Mouse (Mus musculus) forebrain, embryonic 10.5 days (tissue): ENCODE measurements at regions not wholly inside any gene's neighbourhood (a gene's known extent, or its start where the extent isn't known, plus 50 kb on each side); places are given as distances from the start of the nearest gene placed in this dataset.

Experiments used
- DNase-seq: peaks from one replicate; pipeline ENCODE4 v3.0.0-alpha.2; 2017; ENCODE audit warnings: low spot score; ENCODE audit errors: extremely low spot score
- H3K27ac ChIP-seq: fragments of 300-500 bp; sonication (generic); 2 replicates; pipeline ENCODE4 v1.5.1; 2016; ENCODE audit warnings: mild to moderate bottlenecking
- H3K27me3 ChIP-seq: fragments of 300-500 bp; sonication (generic); 2 replicates; pipeline ENCODE4 v1.6.1; 2016; ENCODE audit warnings: mild to moderate bottlenecking; ENCODE audit not compliant: poor library complexity, severe bottlenecking
- H3K36me3 ChIP-seq: fragments of 300-500 bp; sonication (generic); replicated peaks from 2 replicates; pipeline ENCODE4 v1.6.1; 2016; ENCODE audit warnings: mild to moderate bottlenecking, moderate library complexity
- H3K4me1 ChIP-seq: fragments of 300-500 bp; sonication (generic); 2 replicates; pipeline ENCODE4 v1.6.1; 2016
- H3K4me3 ChIP-seq: fragments of 300-500 bp; sonication (generic); 2 replicates; pipeline ENCODE4 v1.5.1; 2016; ENCODE audit warnings: mild to moderate bottlenecking, moderate library complexity
- H3K9me3 ChIP-seq: fragments of 300-500 bp; sonication (generic); 2 replicates; pipeline ENCODE4 v1.6.1; 2016; ENCODE audit warnings: mild to moderate bottlenecking, moderate library complexity
- WGBS: fragments of 180-500 bp; shearing (Covaris S2); methylation state at CpG from one replicate; pipeline ENCODE4 v1.1.7; 2016; 5-methylcytosine and 5-hydroxymethylcytosine counted together

GRCm38 (mm10) chr1:90280227-90280626 lies 76.4 kb downstream of the Ackr3 start:
- Histone ChIP-seq H3K4me3 (no peak overlapping the region), H3K36me3 (no peaks in the 10 kb centered on the region), H3K27ac (no peak overlapping the region), H3K9me3 (no peaks in the 10 kb centered on the region), H3K27me3 (no peaks in the 10 kb centered on the region), H3K4me1 (peaks cover 41% of the 10 kb centered on the region)
- WGBS: 84% methylated on average over 8 of the region's 8 CpGs
- DNase-seq: no peak

GRCm38 (mm10) chr1:90281255-90281654 lies 77.5 kb downstream of the Ackr3 start:
- Histone ChIP-seq H3K36me3 (no peaks in the 10 kb centered on the region), H3K4me1 (peaks cover 51% of the 10 kb centered on the region), H3K4me3 (no peak overlapping the region), H3K27me3 (no peaks in the 10 kb centered on the region), H3K9me3 (no peaks in the 10 kb centered on the region), H3K27ac (no peak overlapping the region)
- no peak for DNase-seq
- WGBS: 87% methylated on average over 1 of the region's 1 CpGs

GRCm38 (mm10) chr1:90281956-90282355 lies 78.2 kb downstream of the Ackr3 start:
- Histone ChIP-seq H3K9me3 (no peaks in the 10 kb centered on the region), H3K4me1 (peaks cover 54% of the 10 kb centered on the region), H3K27ac (no peak overlapping the region), H3K27me3 (no peaks in the 10 kb centered on the region), H3K4me3 (no peak overlapping the region), H3K36me3 (no peaks in the 10 kb centered on the region)
- WGBS: 94% methylated on average over 6 of the region's 6 CpGs
- DNase-seq: no peak

- Histone ChIP-seq H3K9me3 (no peaks in the 10 kb centered on the region), H3K27ac (no peak overlapping the region), H3K36me3 (no peaks in the 10 kb centered on the region), H3K27me3 (no peaks in the 10 kb centered on the region), H3K4me1 (peaks cover 56% of the 10 kb centered on the region), H3K4me3 (no peak overlapping the region)
- DNase-seq: no peak
- WGBS: 91% methylated on average over 8 of the region's 8 CpGs
Observed at GRCm38 (mm10) chr1:90282367-90282766, 78.6 kb downstream of the Ackr3 start.

GRCm38 (mm10) chr1:90283176-90283775 lies 79.5 kb downstream of the Ackr3 start:
- Histone ChIP-seq H3K36me3 (no peaks in the 10 kb centered on the region), H3K4me3 (no peak overlapping the region), H3K9me3 (no peaks in the 10 kb centered on the region), H3K4me1 (peaks cover 65% of the 10 kb centered on the region), H3K27ac (peak overlapping the region; percentile 40; the same call in 1 of the 2 replicates), H3K27me3 (no peaks in the 10 kb centered on the region)
- WGBS: 58% methylated on average over 11 of the region's 11 CpGs
- DNase-seq: no peak

GRCm38 (mm10) chr1:90283912-90284636 lies 80.3 kb downstream of the Ackr3 start:
- Histone ChIP-seq H3K36me3 (no peaks in the 10 kb centered on the region), H3K4me1 (peaks cover 68% of the 10 kb centered on the region), H3K27me3 (no peaks in the 10 kb centered on the region), H3K4me3 (no peak overlapping the region), H3K9me3 (no peaks in the 10 kb centered on the region), H3K27ac (0 out of 2 replicates have a peak overlapping the region, but pooled peaks have one; percentile 25)
- 83% methylated on average over 6 of the region's 6 CpGs for WGBS
- DNase-seq: no peak

- H3K27me3 ChIP-seq: no peaks in the 10 kb centered on the region
- no peak for DNase-seq
- H3K4me3 ChIP-seq: no peak overlapping the region
- peak overlapping the region; percentile 40 for H3K27ac ChIP-seq
- no peaks in the 10 kb centered on the region for H3K36me3 ChIP-seq
- peaks cover 73% of the 10 kb centered on the region for H3K4me1 ChIP-seq
- WGBS: 80% methylated on average over 4 of the region's 4 CpGs
- no peaks in the 10 kb centered on the region for H3K9me3 ChIP-seq
Observed at GRCm38 (mm10) chr1:90285318-90285717, 81.5 kb downstream of the Ackr3 start.

GRCm38 (mm10) chr1:90287251-90287650 lies 83.5 kb downstream of the Ackr3 start:
- DNase-seq: no peak
- 89% methylated on average over 3 of the region's 3 CpGs for WGBS
- Histone ChIP-seq H3K36me3 (no peaks in the 10 kb centered on the region), H3K4me3 (no peak overlapping the region), H3K9me3 (no peaks in the 10 kb centered on the region), H3K27me3 (no peaks in the 10 kb centered on the region), H3K4me1 (peaks cover 80% of the 10 kb centered on the region), H3K27ac (peak overlapping the region; percentile 63)

GRCm38 (mm10) chr1:90288892-90289731 lies 85.3 kb downstream of the Ackr3 start:
- Histone ChIP-seq H3K9me3 (no peaks in the 10 kb centered on the region), H3K4me3 (no peak overlapping the region), H3K27me3 (no peaks in the 10 kb centered on the region), H3K36me3 (no peaks in the 10 kb centered on the region), H3K27ac (peak overlapping the region; percentile 83), H3K4me1 (peaks cover 63% of the 10 kb centered on the region)
- DNase-seq: peak; percentile 36
- WGBS: 65% methylated on average over 8 of the region's 8 CpGs

- DNase-seq: peak; percentile 26
- WGBS: 40% methylated on average over 6 of the region's 6 CpGs
- Histone ChIP-seq H3K27me3 (no peaks in the 10 kb centered on the region), H3K4me1 (peaks cover 56% of the 10 kb centered on the region), H3K36me3 (no peaks in the 10 kb centered on the region), H3K27ac (peak overlapping the region; percentile 83), H3K9me3 (no peaks in the 10 kb centered on the region), H3K4me3 (no peak overlapping the region)
Observed at GRCm38 (mm10) chr1:90289732-90290215, 86.0 kb downstream of the Ackr3 start.

GRCm38 (mm10) chr1:90290428-90291197 lies 86.8 kb downstream of the Ackr3 start:
- WGBS: 60% methylated on average over 7 of the region's 7 CpGs
- Histone ChIP-seq H3K9me3 (no peaks in the 10 kb centered on the region), H3K4me3 (no peak overlapping the region), H3K4me1 (peaks cover 48% of the 10 kb centered on the region), H3K36me3 (no peaks in the 10 kb centered on the region), H3K27ac (peak overlapping the region; percentile 83), H3K27me3 (no peaks in the 10 kb centered on the region)
- DNase-seq: no peak

- Histone ChIP-seq H3K4me1 (peaks cover 41% of the 10 kb centered on the region), H3K27me3 (no peaks in the 10 kb centered on the region), H3K36me3 (no peaks in the 10 kb centered on the region), H3K9me3 (no peaks in the 10 kb centered on the region), H3K27ac (no peak overlapping the region; the same call in 1 of the 2 replicates), H3K4me3 (no peak overlapping the region)
- 86% methylated on average over 1 of the region's 1 CpGs for WGBS
- DNase-seq: no peak
Observed at GRCm38 (mm10) chr1:90291256-90291655, 87.5 kb downstream of the Ackr3 start.
